Mouse (Mus musculus) liver, adult 2 months (tissue): ENCODE measurements around the gene Lrrc8b.

Experiments
- CTCF ChIP-seq: fragments of 200-500 bp; IDR thresholded peaks from 2 replicates; pipeline ENCODE4 v1.5.1; 2011; ENCODE audit warnings: low read depth, low read length, control low read depth
- POLR2A ChIP-seq: fragments of 200-500 bp; IDR thresholded peaks from 2 replicates; pipeline ENCODE4 v1.6.1; 2011; ENCODE audit warnings: low read length, control low read depth; ENCODE audit not compliant: insufficient read depth; ENCODE audit errors: extremely low read depth

GRCm38 (mm10) chr5:105411768-105412167 is 3.8 kb upstream of the Lrrc8b start:
- TF ChIP-seq POLR2A, result no peak
- TF ChIP-seq CTCF, result no peak
